Mouse (Mus musculus) midbrain, embryonic 11.5 days (tissue): ENCODE results near the gene Rbms1. TPM values are rescaled to one million over a fixed set of nuclear protein-coding genes. Genes with fewer than 3 reads are reported as not detected.

ENCODE experiments used
- ATAC-seq: fragments of 200-750 bp; cut with Nextera tagmentation; 2 replicates; pipeline ENCODE4 v1.8.0; 2017; ENCODE audit warnings: moderate TSS enrichment, moderate library complexity; ENCODE audit not compliant: low FRiP score
- DNase-seq: peaks from one replicate; pipeline ENCODE4 v3.0.0; 2015; ENCODE audit warnings: low spot score; ENCODE audit errors: missing footprints
- H3K27ac ChIP-seq: fragments of 300-500 bp; sonication (generic); 2 replicates; pipeline ENCODE4 v1.5.1; 2014; ENCODE audit warnings: low read depth, low read length
- H3K27me3 ChIP-seq: fragments of 300-500 bp; sonication (generic); 2 replicates; pipeline ENCODE4 v1.6.1; 2014; ENCODE audit warnings: mild to moderate bottlenecking, low read length, moderate library complexity, mixed read lengths; ENCODE audit not compliant: control insufficient read depth, insufficient read depth
- H3K36me3 ChIP-seq: fragments of 300-500 bp; sonication (generic); 2 replicates; pipeline ENCODE4 v1.6.1; 2014; ENCODE audit warnings: mild to moderate bottlenecking, low read length, moderate library complexity, mixed read lengths; ENCODE audit not compliant: control insufficient read depth, insufficient read depth
- H3K4me1 ChIP-seq: fragments of 300-500 bp; sonication (generic); 2 replicates; pipeline ENCODE4 v1.6.1; 2014; ENCODE audit warnings: low read length; ENCODE audit not compliant: control insufficient read depth, insufficient read depth
- H3K4me2 ChIP-seq: fragments of 300-500 bp; sonication (generic); 2 replicates; pipeline ENCODE4 v1.6.1; 2014; ENCODE audit warnings: mild to moderate bottlenecking, moderate library complexity
- H3K4me3 ChIP-seq: fragments of 300-500 bp; sonication (generic); 2 replicates; pipeline ENCODE4 v1.5.1; 2014; ENCODE audit warnings: low read depth, low read length
- H3K9ac ChIP-seq: fragments of 300-500 bp; sonication (generic); 2 replicates; pipeline ENCODE4 v1.6.1; 2014; ENCODE audit warnings: low read length
- H3K9me3 ChIP-seq: fragments of 300-500 bp; sonication (generic); 2 replicates; pipeline ENCODE4 v1.6.1; 2016; ENCODE audit warnings: low read length; ENCODE audit not compliant: control insufficient read depth
- WGBS: fragments of 180-500 bp; shearing (Covaris S2); extraction: QIAGEN DNeasy Blood & Tissue Kit; methylation state at CpG from one replicate; pipeline ENCODE4 v1.1.7; 2014; 5-methylcytosine and 5-hydroxymethylcytosine counted together
- polyA plus RNA-seq: library from polyadenylated mRNA; unstranded; fragments of >200 nt; fragmentation: Nextera tagmentation; extraction: Ambion mirVana; gene quantifications from 2 replicates; pipeline ENCODE4 v1.2.1, GENCODE M21; 2014

Gene Rbms1
- polyA plus RNA-seq, 1 experiment from 2014 or later: 43.2 TPM

GRCm38 (mm10) chr2:60923111-60923510 is 39.9 kb downstream of the Rbms1 start:
- H3K27me3 ChIP-seq: no peaks in the 10 kb centered on the region
- no peaks in the 10 kb centered on the region for H3K4me1 ChIP-seq
- H3K4me2 ChIP-seq: no peak overlapping the region
- no peak overlapping the region for H3K27ac ChIP-seq
- no peaks in the 10 kb centered on the region for H3K9me3 ChIP-seq
- H3K36me3 ChIP-seq: no peaks in the 10 kb centered on the region
- WGBS: 82% methylated on average over 6 of the region's 6 CpGs
- DNase-seq (no peak), ATAC-seq (no peak)
- no peak overlapping the region for H3K9ac ChIP-seq
- no peak overlapping the region for H3K4me3 ChIP-seq

GRCm38 (mm10) chr2:60922351-60922750 is 40.6 kb downstream of the Rbms1 start:
- no peak for DNase-seq
- no peaks in the 10 kb centered on the region for H3K36me3 ChIP-seq
- H3K27ac ChIP-seq: no peak overlapping the region

GRCm38 (mm10) chr2:60920076-60920475 is 42.9 kb downstream of the Rbms1 start:
- no peak for DNase-seq
- WGBS: 70% methylated on average over 3 of the region's 3 CpGs
- Histone ChIP-seq H3K9me3 (no peaks in the 10 kb centered on the region), H3K4me2 (no peak overlapping the region), H3K27me3 (no peaks in the 10 kb centered on the region), H3K4me3 (no peak overlapping the region), H3K27ac (no peak overlapping the region), H3K9ac (no peak overlapping the region), H3K36me3 (no peaks in the 10 kb centered on the region), H3K4me1 (no peaks in the 10 kb centered on the region)
- ATAC-seq: no peak

More at GRCm38 (mm10) chr2:60922351-60922750, 40.6 kb downstream of the Rbms1 start:
- ATAC-seq: no peak
- Histone ChIP-seq H3K9me3 (no peaks in the 10 kb centered on the region), H3K27me3 (no peaks in the 10 kb centered on the region), H3K4me3 (no peak overlapping the region), H3K4me2 (no peak overlapping the region), H3K4me1 (no peaks in the 10 kb centered on the region), H3K9ac (no peak overlapping the region)
- 74% methylated on average over 5 of the region's 5 CpGs for WGBS

GRCm38 (mm10) chr2:60918401-60918800 is 44.6 kb downstream of the Rbms1 start:
- H3K27me3 ChIP-seq: no peaks in the 10 kb centered on the region
- DNase-seq (no peak), ATAC-seq (no peak)
- no peak overlapping the region for H3K27ac ChIP-seq
- no peak overlapping the region for H3K9ac ChIP-seq
- WGBS: 83% methylated on average over 7 of the region's 7 CpGs
- no peak overlapping the region for H3K4me3 ChIP-seq
- H3K36me3 ChIP-seq: no peaks in the 10 kb centered on the region
- no peaks in the 10 kb centered on the region for H3K4me1 ChIP-seq
- H3K4me2 ChIP-seq: no peak overlapping the region
- no peaks in the 10 kb centered on the region for H3K9me3 ChIP-seq

GRCm38 (mm10) chr2:60914524-60915280 is 48.3 kb downstream of the Rbms1 start:
- WGBS: 80% methylated on average over 7 of the region's 7 CpGs

GRCm38 (mm10) chr2:60913281-60913680 is 49.7 kb downstream of the Rbms1 start:
- Histone ChIP-seq H3K4me3 (no peak overlapping the region), H3K4me1 (peaks cover 3% of the 10 kb centered on the region; the same call in 1 of the 2 replicates), H3K36me3 (no peaks in the 10 kb centered on the region), H3K4me2 (no peak overlapping the region), H3K27me3 (no peaks in the 10 kb centered on the region), H3K27ac (no peak overlapping the region), H3K9me3 (no peaks in the 10 kb centered on the region), H3K9ac (no peak overlapping the region)
- WGBS: 74% methylated on average over 3 of the region's 3 CpGs
- ATAC-seq: no peak
- no peak for DNase-seq

More at GRCm38 (mm10) chr2:60914524-60915280, 48.3 kb downstream of the Rbms1 start:
- H3K9ac ChIP-seq: no peak overlapping the region
- H3K4me3 ChIP-seq: no peak overlapping the region
- H3K4me1 ChIP-seq: peaks cover 3% of the 10 kb centered on the region; the same call in 1 of the 2 replicates
- DNase-seq (no peak), ATAC-seq (no peak)
- no peaks in the 10 kb centered on the region for H3K36me3 ChIP-seq
- H3K9me3 ChIP-seq: no peaks in the 10 kb centered on the region
- no peak overlapping the region for H3K4me2 ChIP-seq
- H3K27me3 ChIP-seq: no peaks in the 10 kb centered on the region
- H3K27ac ChIP-seq: no peak overlapping the region

- no peak overlapping the region for H3K4me3 ChIP-seq
- no peak overlapping the region for H3K27ac ChIP-seq
- no peak overlapping the region for H3K9ac ChIP-seq
- H3K4me2 ChIP-seq: no peak overlapping the region
- peaks cover 3% of the 10 kb centered on the region; the same call in 1 of the 2 replicates for H3K4me1 ChIP-seq
- H3K9me3 ChIP-seq: no peaks in the 10 kb centered on the region
- H3K36me3 ChIP-seq: no peaks in the 10 kb centered on the region
- DNase-seq (no peak), ATAC-seq (no peak)
- no peaks in the 10 kb centered on the region for H3K27me3 ChIP-seq
- 86% methylated on average over 8 of the region's 8 CpGs for WGBS
Measured at GRCm38 (mm10) chr2:60911716-60912115, 51.3 kb downstream of the Rbms1 start.

GRCm38 (mm10) chr2:60910820-60911219 is 52.2 kb downstream of the Rbms1 start:
- ATAC-seq (no peak), DNase-seq (no peak)
- 89% methylated on average over 6 of the region's 6 CpGs for WGBS
- Histone ChIP-seq H3K9ac (no peak overlapping the region), H3K27me3 (no peaks in the 10 kb centered on the region), H3K27ac (no peak overlapping the region), H3K4me1 (peaks cover 3% of the 10 kb centered on the region; the same call in 1 of the 2 replicates), H3K36me3 (no peaks in the 10 kb centered on the region), H3K4me2 (no peak overlapping the region), H3K4me3 (no peak overlapping the region), H3K9me3 (no peaks in the 10 kb centered on the region)

- Histone ChIP-seq H3K36me3 (no peaks in the 10 kb centered on the region), H3K9ac (no peak overlapping the region), H3K27ac (no peak overlapping the region), H3K9me3 (no peaks in the 10 kb centered on the region), H3K27me3 (no peaks in the 10 kb centered on the region), H3K4me2 (no peak overlapping the region), H3K4me1 (peaks cover 3% of the 10 kb centered on the region; the same call in 1 of the 2 replicates), H3K4me3 (no peak overlapping the region)
- no peak for DNase-seq
- WGBS: 86% methylated on average over 4 of the region's 4 CpGs
- ATAC-seq: no peak
Measured at GRCm38 (mm10) chr2:60908551-60908950, 54.4 kb downstream of the Rbms1 start.
